22 mouse cellular contexts compared by ENCODE assay signal in genomic region chr11:96296997-96297396, GRCm38 (mm10). TPM values are rescaled to one million over a fixed set of nuclear protein-coding genes. Genes with fewer than 3 reads are reported as not detected.
DNase-seq lines count a peak whose midpoint lies in the region; ATAC-seq and TF ChIP-seq lines count a peak whose summit lies in the region.
"Had no signal": no experiment of that assay in that cellular context is flagged by ENCODE, and none has a peak within 500 bp of the region (broad histone marks: within the 10 kb centered on the region; RNA-seq: fewer than 3 reads in every experiment).

No protein-coding gene starts in this region.

- no peak for TF ChIP-seq CTCF in kidney, adult 2 months (conservative IDR thresholded peaks at IDR 0.05; ENCODE audit: insufficient read depth, insufficient read length, low read depth, low read length)
- no peak for TF ChIP-seq CTCF in embryonic fibroblast, embryonic 13.5 days (IDR thresholded peaks at IDR 0.05; ENCODE audit: borderline replicate concordance, insufficient read depth, low read length)
- no peak for TF ChIP-seq CTCF in gastrocnemius, adult 2 months (IDR thresholded peaks at IDR 0.05)

- H3K4me1 ChIP-seq in kidney, adult 2 months (ENCODE audit: control insufficient read depth, insufficient read depth, low read length) = peaks cover 4% of the 10 kb centered on the region; the same call in 1 of the 2 replicates
- no peaks in the 10 kb centered on the region for H3K4me1 ChIP-seq in embryonic fibroblast, embryonic 13.5 days (ENCODE audit: control insufficient read depth, insufficient read depth, low read length)
- H3K4me1 ChIP-seq in intestine, embryonic 15.5 days (replicated peaks) = peaks cover 43% of the 10 kb centered on the region
- peaks cover 7% of the 10 kb centered on the region; the same call in 1 of the 2 replicates for H3K4me1 ChIP-seq in stomach, embryonic 14.5 days (ENCODE audit: control insufficient read depth, insufficient read depth, low read length)
- peaks cover 9% of the 10 kb centered on the region for H3K4me1 ChIP-seq in midbrain, embryonic 10.5 days
- H3K4me1 ChIP-seq: embryonic facial prominence, embryonic 12.5 days had no signal

- H3K36me3 ChIP-seq in kidney, adult 2 months (ENCODE audit: control insufficient read depth, insufficient read depth, low read length) = peaks cover 2% of the 10 kb centered on the region; the same call in 1 of the 2 replicates
- no peaks in the 10 kb centered on the region for H3K36me3 ChIP-seq in intestine, embryonic 15.5 days
- no peaks in the 10 kb centered on the region for H3K36me3 ChIP-seq in stomach, embryonic 14.5 days (ENCODE audit: control insufficient read depth, insufficient read depth, low read length)
- no peaks in the 10 kb centered on the region for H3K36me3 ChIP-seq in midbrain, embryonic 10.5 days
- H3K36me3 ChIP-seq: embryonic facial prominence, embryonic 12.5 days; limb, embryonic 15.5 days; midbrain, embryonic 12.5 days had no signal

- no peaks in the 10 kb centered on the region for H3K9me3 ChIP-seq in intestine, embryonic 15.5 days
- no peaks in the 10 kb centered on the region for H3K9me3 ChIP-seq in stomach, embryonic 14.5 days (ENCODE audit: control insufficient read depth, low read depth, low read length)
- no peaks in the 10 kb centered on the region for H3K9me3 ChIP-seq in midbrain, embryonic 10.5 days (replicated peaks)
- H3K9me3 ChIP-seq: embryonic facial prominence, embryonic 12.5 days; limb, embryonic 15.5 days; midbrain, embryonic 12.5 days had no signal

- H3K27ac ChIP-seq in kidney, adult 2 months (ENCODE audit: insufficient read depth, low read depth, low read length) = 0 out of 2 replicates have a peak overlapping the region, but pooled peaks have one; percentile 18
- peak overlapping the region; percentile 19 for H3K27ac ChIP-seq in embryonic fibroblast, embryonic 13.5 days (ENCODE audit: insufficient read depth, low read length)
- no peak overlapping the region; the same call in 1 of the 2 replicates for H3K27ac ChIP-seq in intestine, embryonic 15.5 days
- H3K27ac ChIP-seq in stomach, embryonic 14.5 days (ENCODE audit: low read length) = no peak overlapping the region
- no peak overlapping the region for H3K27ac ChIP-seq in gastrocnemius, adult 2 months
- no peak overlapping the region for H3K27ac ChIP-seq in midbrain, embryonic 10.5 days (replicated peaks)
- H3K27ac ChIP-seq: embryonic facial prominence, embryonic 12.5 days; limb, embryonic 15.5 days; macrophage; midbrain, embryonic 12.5 days had no signal

- 50% methylated on average over 2 of the region's 2 CpGs for WGBS in kidney, adult 2 months
- 32% methylated on average over 2 of the region's 2 CpGs for WGBS in intestine, embryonic 15.5 days
- WGBS in stomach, embryonic 14.5 days = 29% methylated on average over 2 of the region's 2 CpGs
- 3% methylated on average over 2 of the region's 2 CpGs for WGBS in midbrain, embryonic 10.5 days

- no peak overlapping the region; the same call in 1 of the 2 replicates for H3K9ac ChIP-seq in intestine, embryonic 15.5 days
- H3K9ac ChIP-seq in stomach, embryonic 14.5 days (replicated peaks; ENCODE audit: low read depth, low read length) = no peak overlapping the region
- H3K9ac ChIP-seq: embryonic facial prominence, embryonic 12.5 days; limb, embryonic 15.5 days; liver, postnatal 0 days; midbrain, embryonic 12.5 days had no signal

- no peak overlapping the region for H3K4me3 ChIP-seq in kidney, adult 2 months (ENCODE audit: insufficient read depth, low read depth, low read length)
- peak overlapping the region; percentile 58 for H3K4me3 ChIP-seq in embryonic fibroblast, embryonic 13.5 days (ENCODE audit: insufficient read depth, low read length)
- H3K4me3 ChIP-seq in intestine, embryonic 15.5 days (replicated peaks) = no peak overlapping the region
- no peak overlapping the region for H3K4me3 ChIP-seq in stomach, embryonic 14.5 days (ENCODE audit: low read depth, low read length)
- H3K4me3 ChIP-seq in gastrocnemius, adult 2 months = no peak overlapping the region
- no peak overlapping the region for H3K4me3 ChIP-seq in midbrain, embryonic 10.5 days
- H3K4me3 ChIP-seq: embryonic facial prominence, embryonic 12.5 days; limb, embryonic 15.5 days; midbrain, embryonic 12.5 days had no signal

- ATAC-seq in intestine, embryonic 15.5 days = no peak
- ATAC-seq in stomach, embryonic 14.5 days (ENCODE audit: insufficient number of reproducible peaks, insufficient read depth, low FRiP score, low read depth) = no peak
- ATAC-seq: liver, postnatal 0 days had no signal

- no peak for TF ChIP-seq POLR2A in kidney, adult 2 months (IDR thresholded peaks at IDR 0.05; ENCODE audit: low read depth, low read length)
- no peak for TF ChIP-seq POLR2A in embryonic fibroblast, embryonic 13.5 days (IDR thresholded peaks at IDR 0.05; ENCODE audit: low read depth, low read length)

- no peak for DNase-seq in kidney, adult 2 months
- DNase-seq in kidney, postnatal 14 days = no peak
- DNase-seq in gastrocnemius, adult 2 months = no peak
- DNase-seq in midbrain, embryonic 10.5 days (ENCODE audit: low spot score) = no peak
- DNase-seq: adrenal gland, postnatal 10 days; B cell, adult 2 months; cerebellum, adult 18-20 months; heart, adult 11 months; liver, postnatal 0 days; spleen, adult 18-20 months; thymus, postnatal 25 days had no signal

- intact Hi-C loops in gastrocnemius, adult 2 months (cut with DNase I) = no loop called here

- peak overlapping the region; percentile 74 for H3K4me2 ChIP-seq in intestine, embryonic 15.5 days (replicated peaks)
- H3K4me2 ChIP-seq in stomach, embryonic 14.5 days (replicated peaks; ENCODE audit: low read depth, low read length) = peak overlapping the region; percentile 15
- H3K4me2 ChIP-seq: embryonic facial prominence, embryonic 12.5 days; limb, embryonic 15.5 days; midbrain, embryonic 12.5 days had no signal

- H3K27me3 ChIP-seq in kidney, adult 2 months (replicated peaks; ENCODE audit: control insufficient read depth, insufficient read depth, low read length) = no peaks in the 10 kb centered on the region
- H3K27me3 ChIP-seq in intestine, embryonic 15.5 days (replicated peaks) = peaks cover 77% of the 10 kb centered on the region
- H3K27me3 ChIP-seq in stomach, embryonic 14.5 days (ENCODE audit: control insufficient read depth, insufficient read depth, low read length) = peaks cover 38% of the 10 kb centered on the region
- peaks cover 100% of the 10 kb centered on the region for H3K27me3 ChIP-seq in midbrain, embryonic 10.5 days (ENCODE audit: low read depth, poor library complexity, severe bottlenecking)

RNA-seq across cellular contexts. Expression of gene Hoxb6, which starts 4.7 kb away (rescaled TPM):
- polyA plus RNA-seq in kidney, adult 2 months (2012; rRNA removed) = 62.7 and 67.9 TPM in 2 replicates
- polyA plus RNA-seq in embryonic fibroblast, embryonic 13.5 days (2011; ENCODE audit: insufficient read length, low read depth, missing spikeins) = 9.6 and 14.1 TPM in 2 replicates
- 14.4 and 16.1 TPM in 2 replicates for polyA plus RNA-seq in intestine, embryonic 15.5 days (2015; fragmentation: Nextera tagmentation; extraction: Ambion mirVana)
- 12.4 TPM in 2 replicates for polyA plus RNA-seq in stomach, embryonic 14.5 days (2014; fragmentation: Nextera tagmentation; extraction: Ambion mirVana)
- total RNA-seq in gastrocnemius, adult 2 months (2021) = under 1 TPM; 0.56 to 0.64 TPM
- not detected in 2 replicates for polyA plus RNA-seq in midbrain, embryonic 10.5 days (2016; fragmentation: Nextera tagmentation; extraction: Ambion mirVana)
- total RNA-seq: layer of hippocampus, postnatal 25 days; left cerebral cortex, postnatal 25 days had no signal
- polyA plus RNA-seq: embryonic facial prominence, embryonic 12.5 days; heart, embryonic 14.5 days; liver, postnatal 0 days; macrophage; midbrain, embryonic 12.5 days had no signal

RNA-seq across cellular contexts. Expression of gene Hoxb5, which starts 6.1 kb away (rescaled TPM):
- 7.7 and 8.4 TPM in 2 replicates for polyA plus RNA-seq in kidney, adult 2 months (2012; rRNA removed)
- 4.1 and 5.9 TPM in 2 replicates for polyA plus RNA-seq in embryonic fibroblast, embryonic 13.5 days (2011; ENCODE audit: insufficient read length, low read depth, missing spikeins)
- 27.2 and 31.3 TPM in 2 replicates for polyA plus RNA-seq in intestine, embryonic 15.5 days (2015; fragmentation: Nextera tagmentation; extraction: Ambion mirVana)
- 21.2 and 23.3 TPM in 2 replicates for polyA plus RNA-seq in stomach, embryonic 14.5 days (2014; fragmentation: Nextera tagmentation; extraction: Ambion mirVana)
- under 1 TPM; 0.26 to 0.28 TPM for total RNA-seq in gastrocnemius, adult 2 months (2021)
- polyA plus RNA-seq in midbrain, embryonic 10.5 days (2016; fragmentation: Nextera tagmentation; extraction: Ambion mirVana) = not detected in 2 replicates
- total RNA-seq: layer of hippocampus, postnatal 25 days; left cerebral cortex, postnatal 25 days had no signal
- polyA plus RNA-seq: macrophage; midbrain, embryonic 12.5 days had no signal

RNA-seq across cellular contexts. Expression of gene Hoxb7, which starts 10.6 kb away (rescaled TPM):
- polyA plus RNA-seq in kidney, adult 2 months (2012; rRNA removed) = 15.5 and 16.5 TPM in 2 replicates
- polyA plus RNA-seq in embryonic fibroblast, embryonic 13.5 days (2011; ENCODE audit: insufficient read length, low read depth, missing spikeins) = 13.1 and 22.5 TPM in 2 replicates
- polyA plus RNA-seq in intestine, embryonic 15.5 days (2015; fragmentation: Nextera tagmentation; extraction: Ambion mirVana) = 10.7 and 12.4 TPM in 2 replicates
- 8.4 and 14.0 TPM in 2 replicates for polyA plus RNA-seq in stomach, embryonic 14.5 days (2014; fragmentation: Nextera tagmentation; extraction: Ambion mirVana)
- total RNA-seq in gastrocnemius, adult 2 months (2021) = under 1 TPM; 0.47 to 0.56 TPM
- polyA plus RNA-seq in midbrain, embryonic 10.5 days (2016; fragmentation: Nextera tagmentation; extraction: Ambion mirVana) = not detected in 2 replicates
- total RNA-seq: hematopoietic stem cell, adult 5-6 weeks; layer of hippocampus, postnatal 25 days; left cerebral cortex, postnatal 25 days had no signal
- polyA plus RNA-seq: embryonic facial prominence, embryonic 12.5 days; heart, embryonic 14.5 days; macrophage; midbrain, embryonic 12.5 days had no signal

RNA-seq across cellular contexts. Expression of gene Hoxb8, which starts 15.3 kb away (rescaled TPM):
- 51.7 and 69.9 TPM in 2 replicates for polyA plus RNA-seq in kidney, adult 2 months (2012; rRNA removed)
- polyA plus RNA-seq in embryonic fibroblast, embryonic 13.5 days (2011; ENCODE audit: insufficient read length, low read depth, missing spikeins) = 11.7 and 20.1 TPM in 2 replicates
- polyA plus RNA-seq in intestine, embryonic 15.5 days (2015; fragmentation: Nextera tagmentation; extraction: Ambion mirVana) = 1.1 and 1.5 TPM in 2 replicates
- 2.3 and 2.7 TPM in 2 replicates for polyA plus RNA-seq in stomach, embryonic 14.5 days (2014; fragmentation: Nextera tagmentation; extraction: Ambion mirVana)
- under 1 TPM; 0.14 to 0.23 TPM for total RNA-seq in gastrocnemius, adult 2 months (2021)
- not detected in 2 replicates for polyA plus RNA-seq in midbrain, embryonic 10.5 days (2016; fragmentation: Nextera tagmentation; extraction: Ambion mirVana)
- total RNA-seq: hematopoietic stem cell, adult 5-6 weeks; layer of hippocampus, postnatal 25 days; left cerebral cortex, postnatal 25 days had no signal
- polyA plus RNA-seq: embryonic facial prominence, embryonic 12.5 days; heart, embryonic 14.5 days; liver, postnatal 0 days; macrophage; midbrain, embryonic 12.5 days had no signal

RNA-seq across cellular contexts. Expression of gene Hoxb4, which starts 21.1 kb away (rescaled TPM):
- 12.6 and 14.6 TPM in 2 replicates for polyA plus RNA-seq in kidney, adult 2 months (2012; rRNA removed)
- polyA plus RNA-seq in embryonic fibroblast, embryonic 13.5 days (2011; ENCODE audit: insufficient read length, low read depth, missing spikeins) = 8.3 and 10.4 TPM in 2 replicates
- 2.8 and 3.2 TPM in 2 replicates for polyA plus RNA-seq in intestine, embryonic 15.5 days (2015; fragmentation: Nextera tagmentation; extraction: Ambion mirVana)
- polyA plus RNA-seq in stomach, embryonic 14.5 days (2014; fragmentation: Nextera tagmentation; extraction: Ambion mirVana) = 3.5 and 3.7 TPM in 2 replicates
- total RNA-seq in gastrocnemius, adult 2 months (2021) = under 1 TPM; 0.31 to 0.38 TPM
- not detected in 2 replicates for polyA plus RNA-seq in midbrain, embryonic 10.5 days (2016; fragmentation: Nextera tagmentation; extraction: Ambion mirVana)
- total RNA-seq: layer of hippocampus, postnatal 25 days; left cerebral cortex, postnatal 25 days had no signal
- polyA plus RNA-seq: midbrain, embryonic 12.5 days had no signal

Comparison
In these comparisons a context has a peak if more than half of its experiments do, and no peak if none do; other contexts are left out.
1. H3K27ac ChIP-seq: peak in kidney, adult 2 months (single experiment) and embryonic fibroblast, embryonic 13.5 days (single experiment); none in intestine, embryonic 15.5 days (single experiment), stomach, embryonic 14.5 days (single experiment), gastrocnemius, adult 2 months (single experiment) and midbrain, embryonic 10.5 days (single experiment).
2. RNA of gene Hoxb6, which starts 4.7 kb away (polyA plus RNA-seq): 62.7 to 67.9 TPM in kidney, adult 2 months, 14.4 to 16.1 TPM in intestine, embryonic 15.5 days, 12.4 TPM in stomach, embryonic 14.5 days and 9.6 to 14.1 TPM in embryonic fibroblast, embryonic 13.5 days; not detected in midbrain, embryonic 10.5 days; every median in the first group is over 10 times any median in the second.